Mouse (Mus musculus) lung, adult 10 weeks (tissue): ENCODE measurements around the gene Rasl11a. TPM values are rescaled to one million over a fixed set of nuclear protein-coding genes. Genes with fewer than 3 reads are reported as not detected.

Experiments
- polyA plus RNA-seq: library from polyadenylated mRNA; stranded (reverse); fragments of 350-450 nt; fragmentation: Illumina TruSeq; extraction: RNeasy Lipid Tissue Mini Kit (QIAGEN cat#74804); gene quantifications from one replicate; pipeline ENCODE4 v1.2.3, GENCODE M21; 2014; ENCODE audit warnings: low read depth, low replicate concordance; ENCODE audit not compliant: insufficient read depth

Rasl11a gene
- 48.9 TPM for polyA plus RNA-seq

DNA sequence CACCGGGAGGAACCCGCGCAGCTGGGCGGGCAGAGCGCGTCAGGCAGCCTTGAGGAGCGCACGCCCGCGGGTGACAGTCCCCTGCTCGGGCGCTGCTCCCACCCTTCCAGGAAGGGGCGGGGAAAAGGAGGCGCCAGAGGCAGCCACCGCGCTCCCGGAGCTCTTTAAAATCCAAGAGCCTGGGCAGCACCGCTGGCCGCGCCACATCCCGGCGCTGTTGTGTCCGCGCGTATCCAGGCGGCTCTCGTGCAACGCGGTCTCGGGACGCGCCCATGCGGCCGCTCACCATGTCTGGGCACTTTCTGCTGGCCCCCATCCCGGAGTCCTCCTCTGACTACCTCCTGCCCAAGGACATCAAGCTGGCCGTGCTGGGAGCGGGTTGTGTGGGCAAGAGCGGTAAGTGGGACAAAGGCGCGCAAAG lies at the start of gene Rasl11a:
Rasl11a (plus strand) TSS at position 127 of the 421 bp plus-strand sequence.

DNA sequence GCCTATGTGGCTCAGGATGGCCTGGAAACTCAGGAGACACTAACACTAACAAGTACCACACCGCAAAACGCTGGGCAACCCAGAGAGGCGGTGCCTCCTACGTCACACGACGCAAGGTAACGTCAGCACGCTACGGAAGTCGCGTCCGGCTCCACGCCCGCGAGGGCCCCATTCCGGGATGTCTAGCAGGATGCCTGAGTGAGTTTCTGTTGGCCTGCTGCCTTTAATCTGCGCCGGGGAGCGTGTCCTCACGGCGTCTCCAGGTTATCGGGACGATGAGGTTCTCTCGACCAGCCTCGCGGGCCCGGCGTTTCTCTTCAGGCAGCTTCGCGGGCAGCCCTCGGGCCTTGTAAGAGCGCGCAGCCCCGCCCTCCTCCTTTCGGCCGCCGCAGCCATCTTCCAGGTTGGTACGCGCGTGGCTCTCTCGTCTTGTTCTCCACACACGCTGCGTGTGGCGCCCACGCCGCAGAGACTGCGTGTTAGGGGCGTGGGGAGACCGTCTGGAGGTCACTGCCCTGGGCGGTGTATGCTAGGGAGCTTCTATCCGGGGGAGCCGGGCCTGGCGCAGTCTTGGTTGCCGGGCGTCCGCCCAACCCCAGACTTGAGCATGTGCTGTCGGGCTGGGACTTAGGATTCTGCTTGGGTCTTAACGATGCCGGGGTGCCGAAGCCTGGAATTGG lies 12.0 kb upstream of the Rasl11a start, which contains the start of gene Rpl21:
Rpl21 (plus strand) TSS at position 122 of the 680 bp plus-strand sequence.

Other genes starting within 250 kb of the Rasl11a start
- 17.4 TPM for gene Usp12, start 50.1 kb upstream of the Rasl11a start, polyA plus RNA-seq
- gene Rpl21, start 12.2 kb upstream of the Rasl11a start, polyA plus RNA-seq, result 1,192 TPM
- gene Gtf3a, start 103.6 kb downstream of the Rasl11a start, polyA plus RNA-seq, result 41.1 TPM
- gene Mtif3, start 118.7 kb downstream of the Rasl11a start, polyA plus RNA-seq, result 20.7 TPM
- gene Lnx2, start 231.5 kb downstream of the Rasl11a start, polyA plus RNA-seq, result 8.5 TPM
- 111 TPM for gene Polr1d, start 232.0 kb downstream of the Rasl11a start, polyA plus RNA-seq